Mouse (Mus musculus) brown adipose tissue, adult 24 weeks (tissue): ENCODE data around the gene Cic. TPM values are rescaled to one million over a fixed set of nuclear protein-coding genes. Genes with fewer than 3 reads are reported as not detected.

Experiments
- H3K27ac ChIP-seq: fragments of 200-500 bp; replicated peaks from 2 replicates; pipeline ENCODE4 v1.5.1; 2012; ENCODE audit warnings: low read depth, mild to moderate bottlenecking, low read length
- H3K4me1 ChIP-seq: fragments of 200-500 bp; 2 replicates; pipeline ENCODE4 v1.6.1; 2012; ENCODE audit warnings: low read length, mixed read lengths; ENCODE audit not compliant: control insufficient read depth, insufficient read depth, insufficient read length
- H3K4me3 ChIP-seq: fragments of 200-500 bp; 2 replicates; pipeline ENCODE4 v1.5.1; 2012; ENCODE audit warnings: low read depth, mild to moderate bottlenecking, low read length, moderate library complexity; ENCODE audit not compliant: insufficient read depth
- polyA plus RNA-seq: library from polyadenylated mRNA; stranded (reverse); fragments of >200 nt; gene quantifications from 2 replicates; pipeline ENCODE4 v1.2.4, GENCODE M21; 2012; ENCODE audit not compliant: missing spikeins, insufficient read depth, insufficient read length

The Cic gene
- polyA plus RNA-seq, 1 experiment = 25.2 TPM

- no peak overlapping the region for H3K27ac ChIP-seq
- peaks cover 19% of the 10 kb centered on the region for H3K4me1 ChIP-seq
- no peak overlapping the region for H3K4me3 ChIP-seq
Observed at GRCm38 (mm10) chr7:25270652-25271633, 3.4 kb downstream of the Cic start.

DNA sequence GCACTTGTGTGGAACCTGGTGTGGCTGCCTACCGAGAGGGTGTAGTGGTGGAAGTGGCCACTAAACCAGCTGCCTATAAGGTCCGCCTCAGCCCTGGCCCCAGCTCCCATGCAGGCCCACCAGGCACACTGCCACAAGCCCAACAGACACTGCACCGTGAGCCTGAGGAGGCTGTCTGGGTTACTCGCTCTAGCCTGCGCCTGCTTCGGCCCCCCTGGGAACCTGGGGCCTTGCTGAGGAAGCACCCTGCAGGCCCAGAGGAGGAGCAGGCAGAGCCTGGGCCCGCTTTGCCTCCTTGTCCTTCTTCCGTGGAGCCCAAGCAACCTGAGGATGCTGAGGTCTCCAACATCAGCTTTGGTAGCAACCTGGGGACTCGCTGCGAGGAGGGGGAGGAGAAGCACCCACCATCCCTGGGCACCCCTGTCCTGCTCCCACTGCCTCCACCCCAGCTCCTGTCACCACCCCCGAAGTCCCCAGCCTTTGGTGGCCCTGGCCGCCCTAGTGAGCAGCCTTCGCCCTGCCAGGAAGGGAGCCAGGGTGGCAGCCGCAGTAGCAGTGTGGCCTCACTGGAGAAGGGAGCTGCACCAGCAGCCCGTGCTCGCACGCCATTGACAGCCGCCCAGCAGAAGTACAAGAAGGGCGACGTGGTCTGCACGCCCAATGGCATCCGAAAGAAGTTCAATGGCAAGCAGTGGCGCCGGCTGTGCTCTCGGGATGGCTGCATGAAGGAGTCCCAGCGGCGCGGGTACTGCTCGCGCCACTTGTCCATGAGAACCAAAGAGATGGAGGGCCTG is 4.3 kb downstream of the Cic start:
- peaks cover 19% of the 10 kb centered on the region for H3K4me1 ChIP-seq
- no peak overlapping the region for H3K4me3 ChIP-seq
- H3K27ac ChIP-seq = no peak overlapping the region

GRCm38 (mm10) chr7:25272445-25273258 is 5.1 kb downstream of the Cic start:
- Histone ChIP-seq H3K27ac (no peak overlapping the region), H3K4me3 (no peak overlapping the region), H3K4me1 (peaks cover 19% of the 10 kb centered on the region)

GRCm38 (mm10) chr7:25273259-25274241 is 6.0 kb downstream of the Cic start:
- H3K27ac ChIP-seq = no peak overlapping the region
- H3K4me1 ChIP-seq = peaks cover 19% of the 10 kb centered on the region
- H3K4me3 ChIP-seq = no peak overlapping the region

DNA sequence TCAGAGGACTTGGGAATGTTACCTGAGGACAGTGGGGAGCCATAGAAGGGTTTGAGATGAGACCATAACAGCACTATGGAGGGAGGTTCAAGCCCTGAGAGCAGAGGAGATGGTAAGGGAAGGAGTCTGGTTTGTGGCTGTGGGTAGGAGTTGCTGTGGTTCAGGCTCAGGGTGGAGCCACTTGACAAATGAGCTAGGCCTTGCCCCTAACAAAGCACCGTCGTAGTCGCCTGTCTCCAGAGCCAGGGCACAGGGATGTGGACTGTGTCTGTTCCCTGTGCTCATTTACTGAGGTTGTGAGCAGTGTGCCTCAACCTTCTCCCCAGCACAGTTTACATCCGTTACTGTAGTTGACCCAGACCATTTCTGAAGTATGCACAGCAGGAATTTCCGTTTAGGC is 7.1 kb downstream of the Cic start:
- Histone ChIP-seq H3K4me3 (no peak overlapping the region), H3K4me1 (peaks cover 14% of the 10 kb centered on the region), H3K27ac (no peak overlapping the region)

GRCm38 (mm10) chr7:25274996-25275395 is 7.5 kb downstream of the Cic start:
- no peak overlapping the region for H3K4me3 ChIP-seq
- H3K27ac ChIP-seq = no peak overlapping the region
- H3K4me1 ChIP-seq = peaks cover 11% of the 10 kb centered on the region

DNA sequence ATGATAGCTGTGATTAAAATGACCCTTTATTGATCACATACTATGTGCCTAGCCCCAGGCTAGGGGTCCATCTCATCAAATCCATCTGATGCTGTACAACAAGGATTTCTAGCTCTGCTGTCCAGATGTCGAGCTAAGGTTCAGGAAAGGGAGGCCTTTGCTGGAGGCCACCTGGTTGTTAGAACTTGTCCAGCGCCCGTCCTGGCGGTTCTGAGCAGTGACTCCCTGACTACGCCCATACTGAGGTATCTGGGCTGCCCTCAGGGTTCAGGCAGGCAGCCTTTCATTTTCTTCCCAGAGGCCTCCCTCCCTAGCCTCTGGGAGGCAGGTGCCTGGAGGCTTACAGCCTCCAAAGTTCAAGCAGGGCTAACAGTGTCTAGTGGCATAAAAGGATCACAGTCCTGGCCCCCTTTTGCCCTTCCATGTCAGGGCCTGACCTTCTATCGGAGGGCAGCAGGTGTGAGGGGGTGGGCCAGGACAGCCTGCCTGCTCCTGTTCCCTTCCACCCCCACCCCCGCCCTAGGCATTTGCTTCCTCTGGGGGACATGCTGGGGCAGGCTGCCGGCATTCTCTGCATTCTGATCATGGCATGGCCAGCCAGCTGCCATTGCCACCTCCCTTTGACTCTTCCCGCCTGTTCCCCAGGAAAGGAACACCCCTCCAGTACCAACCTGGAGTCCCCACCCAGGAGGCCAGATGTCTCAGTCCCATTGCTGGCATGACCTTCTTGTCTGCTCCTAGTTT is 8.2 kb downstream of the Cic start:
- peaks cover 11% of the 10 kb centered on the region for H3K4me1 ChIP-seq
- no peak overlapping the region for H3K27ac ChIP-seq
- H3K4me3 ChIP-seq = no peak overlapping the region

DNA sequence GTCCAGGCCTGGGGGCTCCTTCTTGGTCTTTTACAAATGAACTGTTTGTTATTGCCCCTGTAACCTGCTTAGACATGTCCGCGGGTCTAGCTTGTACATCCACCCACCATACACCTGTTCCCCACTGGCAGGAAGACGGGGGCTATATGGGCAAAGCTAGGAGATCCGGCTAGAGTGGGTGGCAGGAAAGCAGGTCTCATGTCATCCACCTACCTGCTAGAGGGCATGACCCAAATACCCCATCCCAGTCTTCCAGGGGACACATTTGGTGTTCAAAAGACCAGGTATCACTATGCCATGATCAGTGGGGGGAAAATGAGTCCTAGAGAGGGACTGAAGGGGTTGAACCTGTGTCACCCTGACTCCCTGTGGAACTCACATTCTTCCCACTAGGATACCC is 9.9 kb downstream of the Cic start:
- Histone ChIP-seq H3K4me1 (peaks cover 16% of the 10 kb centered on the region), H3K4me3 (no peak overlapping the region), H3K27ac (peak overlapping the region; percentile 45)

- H3K27ac ChIP-seq = peak overlapping the region; percentile 45
- peaks cover 19% of the 10 kb centered on the region for H3K4me1 ChIP-seq
- H3K4me3 ChIP-seq = peak overlapping the region; percentile 41
Observed at GRCm38 (mm10) chr7:25277998-25278340, 10.5 kb downstream of the Cic start.

- Histone ChIP-seq H3K4me3 (peak overlapping the region; percentile 76), H3K27ac (peak overlapping the region; percentile 99), H3K4me1 (peaks cover 19% of the 10 kb centered on the region)
Observed at GRCm38 (mm10) chr7:25278341-25279075, 11.0 kb downstream of the Cic start.

- Histone ChIP-seq H3K4me1 (peaks cover 21% of the 10 kb centered on the region), H3K4me3 (peak overlapping the region; percentile 76)
Observed at GRCm38 (mm10) chr7:25279076-25279860, 11.8 kb downstream of the Cic start.

More at GRCm38 (mm10) chr7:25279076-25279860, 11.8 kb downstream of the Cic start:
- peak overlapping the region; percentile 99 for H3K27ac ChIP-seq
